Mouse (Mus musculus) embryonic facial prominence, embryonic 10.5 days (tissue): ENCODE data around the gene Sox13. TPM values are rescaled to one million over a fixed set of nuclear protein-coding genes. Genes with fewer than 3 reads are reported as not detected.

Source experiments
- DNase-seq: peaks from one replicate; pipeline ENCODE4 v3.0.0-alpha.2; 2017; ENCODE audit warnings: low spot score
- H3K27ac ChIP-seq: fragments of 300-500 bp; sonication (generic); replicated peaks from 2 replicates; pipeline ENCODE4 v1.5.1; 2016; ENCODE audit warnings: mild to moderate bottlenecking
- H3K27me3 ChIP-seq: fragments of 300-500 bp; sonication (generic); replicated peaks from 2 replicates; pipeline ENCODE4 v1.6.1; 2016; ENCODE audit warnings: low read depth, mild to moderate bottlenecking; ENCODE audit not compliant: poor library complexity, severe bottlenecking
- H3K36me3 ChIP-seq: fragments of 300-500 bp; sonication (generic); replicated peaks from 2 replicates; pipeline ENCODE4 v1.6.1; 2016; ENCODE audit warnings: mild to moderate bottlenecking, moderate library complexity
- H3K4me1 ChIP-seq: fragments of 300-500 bp; sonication (generic); 2 replicates; pipeline ENCODE4 v1.6.1; 2016
- H3K4me3 ChIP-seq: fragments of 300-500 bp; sonication (generic); 2 replicates; pipeline ENCODE4 v1.5.1; 2016; ENCODE audit warnings: mild to moderate bottlenecking, moderate library complexity
- H3K9me3 ChIP-seq: fragments of 300-500 bp; sonication (generic); 2 replicates; pipeline ENCODE4 v1.6.1; 2016; ENCODE audit warnings: mild to moderate bottlenecking
- WGBS: fragments of 180-500 bp; shearing (Covaris S2); methylation state at CpG from one replicate; pipeline ENCODE4 v1.1.7; 2016; 5-methylcytosine and 5-hydroxymethylcytosine counted together
- polyA plus RNA-seq: library from polyadenylated mRNA; unstranded; fragments of >200 nt; fragmentation: Nextera tagmentation; extraction: Ambion mirVana; gene quantifications from 2 replicates; pipeline ENCODE4 v1.2.1, GENCODE M21; 2016

Gene Sox13
- polyA plus RNA-seq, 1 experiment from 2014 or later: 12.1 TPM

GRCm38 (mm10) chr1:133387539-133388268 lies 36.5 kb downstream of the Sox13 start:
- no peak overlapping the region; the same call in 1 of the 2 replicates for H3K27ac ChIP-seq
- H3K4me3 ChIP-seq: no peak overlapping the region
- DNase-seq: no peak
- 67% methylated on average over 19 of the region's 19 CpGs for WGBS
- peaks cover 35% of the 10 kb centered on the region for H3K4me1 ChIP-seq
- H3K36me3 ChIP-seq: peaks cover 100% of the 10 kb centered on the region
- H3K9me3 ChIP-seq: 0 out of 2 replicates have a peak, but pooled peaks cover 6% of the 10 kb centered on the region
- H3K27me3 ChIP-seq: no peaks in the 10 kb centered on the region

- peak overlapping the region; percentile 77 for H3K27ac ChIP-seq
- H3K27me3 ChIP-seq: no peaks in the 10 kb centered on the region
- H3K4me3 ChIP-seq: peak overlapping the region; percentile 22; the same call in 1 of the 2 replicates
- H3K9me3 ChIP-seq: no peaks in the 10 kb centered on the region
- H3K36me3 ChIP-seq: peaks cover 85% of the 10 kb centered on the region
- WGBS: 46% methylated on average over 11 of the region's 11 CpGs
- H3K4me1 ChIP-seq: peaks cover 43% of the 10 kb centered on the region
- no peak for DNase-seq
Observed at GRCm38 (mm10) chr1:133386209-133386608, 38.0 kb downstream of the Sox13 start.

GRCm38 (mm10) chr1:133385506-133385905 lies 38.7 kb downstream of the Sox13 start:
- Histone ChIP-seq H3K27ac (peak overlapping the region; percentile 77), H3K4me3 (peak overlapping the region; percentile 22), H3K36me3 (peaks cover 78% of the 10 kb centered on the region), H3K9me3 (no peaks in the 10 kb centered on the region), H3K4me1 (peaks cover 45% of the 10 kb centered on the region), H3K27me3 (no peaks in the 10 kb centered on the region)
- DNase-seq: peak; percentile 84
- WGBS: 36% methylated on average over 9 of the region's 9 CpGs

GRCm38 (mm10) chr1:133383157-133383783 lies 40.9 kb downstream of the Sox13 start:
- peak overlapping the region; percentile 76; the same call in 1 of the 2 replicates for H3K27ac ChIP-seq
- DNase-seq: no peak
- no peaks in the 10 kb centered on the region for H3K27me3 ChIP-seq
- H3K9me3 ChIP-seq: no peaks in the 10 kb centered on the region
- peaks cover 55% of the 10 kb centered on the region for H3K36me3 ChIP-seq
- 94% methylated on average over 14 of the region's 14 CpGs for WGBS
- peaks cover 50% of the 10 kb centered on the region for H3K4me1 ChIP-seq
- H3K4me3 ChIP-seq: no peak overlapping the region

GRCm38 (mm10) chr1:133382552-133383155 lies 41.5 kb downstream of the Sox13 start:
- no peaks in the 10 kb centered on the region for H3K27me3 ChIP-seq
- H3K4me1 ChIP-seq: peaks cover 46% of the 10 kb centered on the region
- H3K36me3 ChIP-seq: peaks cover 49% of the 10 kb centered on the region
- 56% methylated on average over 12 of the region's 12 CpGs for WGBS
- H3K9me3 ChIP-seq: no peaks in the 10 kb centered on the region
- H3K4me3 ChIP-seq: no peak overlapping the region
- H3K27ac ChIP-seq: peak overlapping the region; percentile 76
- DNase-seq: no peak

- 9% methylated on average over 9 of the region's 9 CpGs for WGBS
- H3K27ac ChIP-seq: peak overlapping the region; percentile 76
- peak; percentile 88 for DNase-seq
Observed at GRCm38 (mm10) chr1:133382008-133382407, 42.2 kb downstream of the Sox13 start.

GRCm38 (mm10) chr1:133380347-133381065 lies 43.7 kb downstream of the Sox13 start:
- no peaks in the 10 kb centered on the region for H3K27me3 ChIP-seq
- H3K9me3 ChIP-seq: no peaks in the 10 kb centered on the region
- 70% methylated on average over 14 of the region's 14 CpGs for WGBS
- peak; percentile 39 for DNase-seq
- H3K4me1 ChIP-seq: peaks cover 40% of the 10 kb centered on the region
- no peak overlapping the region for H3K4me3 ChIP-seq
- H3K36me3 ChIP-seq: peaks cover 28% of the 10 kb centered on the region
- no peak overlapping the region for H3K27ac ChIP-seq

More at GRCm38 (mm10) chr1:133382008-133382407, 42.2 kb downstream of the Sox13 start:
- Histone ChIP-seq H3K27me3 (no peaks in the 10 kb centered on the region), H3K4me1 (peaks cover 44% of the 10 kb centered on the region), H3K4me3 (no peak overlapping the region), H3K36me3 (peaks cover 43% of the 10 kb centered on the region), H3K9me3 (no peaks in the 10 kb centered on the region)

GRCm38 (mm10) chr1:133379986-133380320 lies 44.2 kb downstream of the Sox13 start:
- H3K27ac ChIP-seq: no peak overlapping the region
- H3K27me3 ChIP-seq: no peaks in the 10 kb centered on the region
- peaks cover 38% of the 10 kb centered on the region for H3K4me1 ChIP-seq
- no peak overlapping the region for H3K4me3 ChIP-seq
- WGBS: 73% methylated on average over 3 of the region's 3 CpGs
- no peak for DNase-seq
- no peaks in the 10 kb centered on the region for H3K9me3 ChIP-seq
- H3K36me3 ChIP-seq: peaks cover 22% of the 10 kb centered on the region

GRCm38 (mm10) chr1:133379254-133379985 lies 44.8 kb downstream of the Sox13 start:
- Histone ChIP-seq H3K27ac (no peak overlapping the region), H3K9me3 (no peaks in the 10 kb centered on the region), H3K36me3 (peaks cover 17% of the 10 kb centered on the region), H3K4me3 (no peak overlapping the region), H3K27me3 (no peaks in the 10 kb centered on the region), H3K4me1 (peaks cover 38% of the 10 kb centered on the region)
- WGBS: 62% methylated on average over 10 of the region's 10 CpGs
- DNase-seq: no peak

- H3K9me3 ChIP-seq: no peaks in the 10 kb centered on the region
- DNase-seq: no peak
- H3K36me3 ChIP-seq: no peaks in the 10 kb centered on the region; the same call in 1 of the 2 replicates
- 88% methylated on average over 5 of the region's 5 CpGs for WGBS
- no peaks in the 10 kb centered on the region for H3K27me3 ChIP-seq
- H3K27ac ChIP-seq: no peak overlapping the region
- H3K4me1 ChIP-seq: peaks cover 37% of the 10 kb centered on the region
- no peak overlapping the region for H3K4me3 ChIP-seq
Observed at GRCm38 (mm10) chr1:133377547-133377946, 46.6 kb downstream of the Sox13 start.

GRCm38 (mm10) chr1:133375696-133376346 lies 48.4 kb downstream of the Sox13 start:
- H3K4me1 ChIP-seq: peaks cover 43% of the 10 kb centered on the region
- no peaks in the 10 kb centered on the region for H3K9me3 ChIP-seq
- H3K27me3 ChIP-seq: no peaks in the 10 kb centered on the region; the same call in 1 of the 2 replicates
- 78% methylated on average over 10 of the region's 10 CpGs for WGBS
- no peak overlapping the region for H3K4me3 ChIP-seq
- no peak overlapping the region; the same call in 1 of the 2 replicates for H3K27ac ChIP-seq
- no peaks in the 10 kb centered on the region for H3K36me3 ChIP-seq
- no peak for DNase-seq
